Mouse (Mus musculus) liver, embryonic 12.5 days (tissue): ENCODE data around the gene Olfr539. TPM values are rescaled to one million over a fixed set of nuclear protein-coding genes. Genes with fewer than 3 reads are reported as not detected.
"Not testable (repeated sequence)": the region's sequence is repeated elsewhere in the genome, so short reads cannot be mapped to it uniquely, and the experiment has no call there.

ENCODE experiments used
- ATAC-seq: fragments of 200-750 bp; cut with Nextera tagmentation; 2 replicates; pipeline ENCODE4 v1.8.0; 2017; ENCODE audit warnings: moderate number of reproducible peaks, mild to moderate bottlenecking, moderate library complexity
- H3K27ac ChIP-seq: fragments of 300-500 bp; sonication (generic); 2 replicates; pipeline ENCODE4 v1.5.1; 2016; ENCODE audit warnings: mild to moderate bottlenecking
- H3K27me3 ChIP-seq: fragments of 300-500 bp; sonication (generic); replicated peaks from 2 replicates; pipeline ENCODE4 v1.6.1; 2016; ENCODE audit warnings: mild to moderate bottlenecking, moderate library complexity
- H3K36me3 ChIP-seq: fragments of 300-500 bp; sonication (generic); 2 replicates; pipeline ENCODE4 v1.6.1; 2016; ENCODE audit warnings: mild to moderate bottlenecking, moderate library complexity
- H3K4me1 ChIP-seq: fragments of 300-500 bp; sonication (generic); 2 replicates; pipeline ENCODE4 v1.6.1; 2016
- H3K4me2 ChIP-seq: fragments of 300-500 bp; sonication (generic); 2 replicates; pipeline ENCODE4 v1.6.1; 2016; ENCODE audit warnings: mild to moderate bottlenecking, moderate library complexity
- H3K4me3 ChIP-seq: fragments of 300-500 bp; sonication (generic); 2 replicates; pipeline ENCODE4 v1.5.1; 2016; ENCODE audit warnings: mild to moderate bottlenecking, moderate library complexity
- H3K9ac ChIP-seq: fragments of 300-500 bp; sonication (generic); 2 replicates; pipeline ENCODE4 v1.6.1; 2016; ENCODE audit warnings: mild to moderate bottlenecking, moderate library complexity
- H3K9me3 ChIP-seq: fragments of 300-500 bp; sonication (generic); replicated peaks from 2 replicates; pipeline ENCODE4 v1.6.1; 2016; ENCODE audit warnings: mild to moderate bottlenecking, moderate library complexity
- WGBS: fragments of 180-500 bp; shearing (Covaris S2); methylation state at CpG from one replicate; pipeline ENCODE4 v1.1.7; 2016; ENCODE audit not compliant: insufficient replicate concordance; 5-methylcytosine and 5-hydroxymethylcytosine counted together
- polyA plus RNA-seq: library from polyadenylated mRNA; unstranded; fragments of >200 nt; fragmentation: Nextera tagmentation; extraction: Ambion mirVana; gene quantifications from 2 replicates; pipeline ENCODE4 v1.2.1, GENCODE M21; 2016

Olfr539 gene
- polyA plus RNA-seq = not detected in 2 replicates

- 51% methylated on average over 4 of the region's 4 CpGs for WGBS
Observed at GRCm38 (mm10) chr7:140659630-140660029, at the start of gene Olfr539. Olfr539 (plus strand) TSS chr7:140659930.

DNA sequence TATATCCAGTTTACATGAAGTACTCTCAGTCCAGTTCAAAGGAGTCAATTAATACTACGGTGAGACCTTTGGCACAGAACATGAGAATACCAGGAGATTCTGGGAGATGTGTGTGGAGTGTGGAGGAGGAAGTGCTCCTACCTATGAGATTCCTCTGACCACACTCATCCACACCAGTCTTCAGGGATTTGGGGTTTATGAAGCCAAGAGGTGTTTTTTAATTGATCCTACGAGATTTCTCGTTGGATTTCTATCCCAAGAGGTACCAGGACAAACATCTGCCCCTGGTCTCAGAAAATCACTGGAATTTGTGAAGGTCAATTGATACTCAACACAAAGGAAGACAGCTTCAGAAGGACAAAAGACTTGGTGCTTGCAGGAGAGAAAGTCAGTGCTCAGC, 31.1 kb upstream of the Olfr539 start, which contains the start of gene Olfr61:
TSS of gene Olfr61 (plus strand) at position 301 of the 400 bp plus-strand sequence.
- not testable (repeated sequence) for H3K9ac ChIP-seq, H3K9me3 ChIP-seq, H3K4me1 ChIP-seq, H3K4me2 ChIP-seq, ATAC-seq, H3K36me3 ChIP-seq, H3K27me3 ChIP-seq, H3K4me3 ChIP-seq, H3K27ac ChIP-seq
- WGBS = 64% methylated on average over 3 of the region's 3 CpGs

More at GRCm38 (mm10) chr7:140659630-140660029, at the start of gene Olfr539:
- Histone ChIP-seq H3K4me1 (no peaks in the 10 kb centered on the region), H3K27me3 (no peaks in the 10 kb centered on the region), H3K36me3 (no peaks in the 10 kb centered on the region), H3K4me2 (no peak within 1 kb of the TSS), H3K4me3 (no peak within 1 kb of the TSS), H3K9ac (no peak within 1 kb of the TSS), H3K27ac (no peak within 1 kb of the TSS), H3K9me3 (no peaks in the 10 kb centered on the region)
- ATAC-seq = no peak

DNA sequence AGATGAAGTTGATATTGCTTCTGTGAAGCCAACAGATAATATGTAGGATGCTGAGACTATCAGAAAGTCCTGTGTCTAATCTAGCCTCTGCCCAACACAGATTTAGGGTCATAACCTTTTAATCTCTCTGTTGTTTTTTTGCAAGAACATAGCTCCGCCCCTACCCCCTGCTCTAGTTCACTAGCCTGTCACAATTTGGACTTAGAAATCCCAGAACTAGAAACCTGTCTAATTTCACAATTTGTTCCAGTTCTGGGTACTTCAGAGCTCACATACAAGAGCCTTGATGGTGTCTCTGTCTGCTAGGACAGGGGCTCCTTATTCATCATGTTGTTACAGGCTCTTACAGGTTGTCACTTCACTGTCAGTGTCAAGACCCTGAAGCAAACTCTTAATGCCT, 29.2 kb upstream of the Olfr539 start:
- WGBS = 47% methylated on average over 1 of the region's 1 CpGs
- no peaks in the 10 kb centered on the region for H3K4me1 ChIP-seq

DNA sequence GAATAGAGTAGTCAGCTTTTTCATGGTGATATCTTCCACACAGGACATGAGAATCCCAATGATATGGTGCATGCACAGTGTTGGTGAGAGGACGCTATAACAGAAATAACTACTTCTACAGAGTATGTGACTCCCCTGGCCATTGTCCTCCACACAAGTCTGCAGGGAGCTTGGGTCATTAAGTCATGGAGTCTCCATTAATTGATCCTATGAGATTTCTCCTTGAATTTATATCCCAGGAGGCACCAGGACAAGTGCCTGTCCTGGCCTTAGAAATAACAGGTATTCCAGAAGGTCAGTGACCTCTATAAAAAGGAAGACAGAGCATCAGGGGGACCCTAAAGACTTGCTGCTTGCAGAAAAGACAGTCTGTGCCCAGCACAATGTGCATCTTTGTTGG, 13.6 kb upstream of the Olfr539 start, which contains the start of gene Olfr53:
TSS of gene Olfr53 (plus strand) at position 301 of the 400 bp plus-strand sequence.
- Histone ChIP-seq H3K36me3 (no peaks in the 10 kb centered on the region), H3K9me3 (no peaks in the 10 kb centered on the region), H3K4me1 (no peaks in the 10 kb centered on the region), H3K4me3 (no peak within 1 kb of the TSS), H3K27ac (no peak within 1 kb of the TSS), H3K9ac (no peak within 1 kb of the TSS), H3K4me2 (no peak within 1 kb of the TSS), H3K27me3 (no peaks in the 10 kb centered on the region)
- WGBS = 66% methylated on average over 1 of the region's 1 CpGs
- ATAC-seq = no peak

More for the DNA sequence above, 29.2 kb upstream of the Olfr539 start:
- no peak overlapping the region for H3K9ac ChIP-seq
- H3K27ac ChIP-seq = no peak overlapping the region
- no peaks in the 10 kb centered on the region for H3K9me3 ChIP-seq
- H3K36me3 ChIP-seq = no peaks in the 10 kb centered on the region
- H3K27me3 ChIP-seq = no peaks in the 10 kb centered on the region
- ATAC-seq = no peak
- no peak overlapping the region for H3K4me3 ChIP-seq
- H3K4me2 ChIP-seq = no peak overlapping the region

DNA sequence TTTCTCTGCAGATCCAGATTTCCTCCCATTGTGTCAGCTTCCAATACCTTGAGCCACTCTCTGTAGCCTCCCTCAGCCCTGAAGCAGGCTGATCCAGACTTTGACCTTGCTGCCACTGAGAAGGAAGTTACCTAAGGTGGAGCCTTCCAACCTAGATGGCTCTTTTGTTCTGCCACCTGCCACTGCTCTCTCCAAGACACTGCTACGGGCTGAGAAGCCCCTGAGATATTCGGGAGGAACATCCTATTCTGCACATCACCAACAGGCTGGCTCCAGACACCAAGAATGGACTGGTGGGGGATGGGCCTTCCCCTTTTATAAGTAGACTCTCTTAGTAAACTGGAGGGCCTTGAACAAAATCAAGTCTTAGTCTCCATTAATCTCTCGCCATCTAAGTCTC, 11.0 kb downstream of the Olfr539 start:
- 60% methylated on average over 3 of the region's 3 CpGs for WGBS
- H3K4me2 ChIP-seq, H3K27ac ChIP-seq, H3K4me1 ChIP-seq, H3K9me3 ChIP-seq, H3K9ac ChIP-seq, H3K27me3 ChIP-seq, ATAC-seq, H3K4me3 ChIP-seq, H3K36me3 ChIP-seq: not testable (repeated sequence)

DNA sequence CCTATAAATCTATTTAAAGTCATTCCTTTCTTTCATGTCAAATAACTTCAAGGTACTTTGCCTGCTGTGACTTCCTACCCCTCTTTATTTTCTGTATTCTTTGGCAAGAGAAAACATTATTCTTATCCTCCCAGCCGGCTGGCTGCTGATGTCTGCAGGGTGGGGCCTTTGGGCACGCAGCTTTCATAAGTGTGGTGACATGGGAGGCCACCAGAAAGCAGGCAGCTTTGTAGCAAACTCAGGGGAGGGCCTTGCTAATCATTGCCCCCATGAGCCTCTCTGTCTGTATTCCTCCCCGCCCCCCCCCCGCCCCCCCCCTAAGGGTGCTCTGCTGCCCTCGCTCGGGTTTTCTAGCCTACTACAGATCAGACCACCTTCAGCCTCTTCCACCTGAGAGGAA, 16.1 kb downstream of the Olfr539 start:
- no peak overlapping the region for H3K4me3 ChIP-seq
- H3K9me3 ChIP-seq = no peaks in the 10 kb centered on the region; the same call in 1 of the 2 replicates
- ATAC-seq = no peak
- no peaks in the 10 kb centered on the region for H3K4me1 ChIP-seq
- WGBS = 6% methylated on average over 6 of the region's 6 CpGs
- H3K9ac ChIP-seq = no peak overlapping the region
- no peak overlapping the region for H3K27ac ChIP-seq
- no peaks in the 10 kb centered on the region for H3K27me3 ChIP-seq
- no peaks in the 10 kb centered on the region for H3K36me3 ChIP-seq
- no peak overlapping the region for H3K4me2 ChIP-seq

DNA sequence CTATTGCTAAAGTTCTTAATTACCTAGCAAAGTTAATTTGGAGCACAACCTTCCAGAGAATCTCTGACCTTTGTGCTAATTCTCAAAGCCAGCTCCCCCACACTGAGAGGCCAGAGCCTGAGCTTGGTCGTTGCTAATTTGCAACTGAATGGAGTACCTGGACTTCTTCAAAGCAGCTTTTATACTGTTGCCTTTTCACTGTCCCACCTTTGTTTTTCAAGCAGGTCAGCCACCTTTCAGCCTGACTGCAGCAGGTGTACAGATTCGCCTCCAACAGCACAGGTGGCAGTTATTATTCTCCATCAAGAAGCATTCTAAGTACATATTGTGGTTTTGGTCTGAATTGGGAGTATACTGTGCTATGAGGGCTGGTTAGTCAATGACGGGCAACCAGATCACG, 19.9 kb downstream of the Olfr539 start:
- not testable (repeated sequence) for H3K4me1 ChIP-seq, H3K27ac ChIP-seq, H3K27me3 ChIP-seq, H3K9me3 ChIP-seq, ATAC-seq, H3K36me3 ChIP-seq, H3K4me3 ChIP-seq, H3K4me2 ChIP-seq, H3K9ac ChIP-seq
- 49% methylated on average over 4 of the region's 4 CpGs for WGBS

- H3K27me3 ChIP-seq = no peaks in the 10 kb centered on the region
- 64% methylated on average over 1 of the region's 1 CpGs for WGBS
- H3K9ac ChIP-seq = no peak within 1 kb of the TSS
- no peaks in the 10 kb centered on the region; the same call in 1 of the 2 replicates for H3K9me3 ChIP-seq
- H3K4me3 ChIP-seq = no peak within 1 kb of the TSS
- H3K4me2 ChIP-seq = no peak within 1 kb of the TSS
- no peak within 1 kb of the TSS for H3K27ac ChIP-seq
- H3K4me1 ChIP-seq = no peaks in the 10 kb centered on the region
- no peaks in the 10 kb centered on the region for H3K36me3 ChIP-seq
- no peak for ATAC-seq
Observed at GRCm38 (mm10) chr7:140681651-140682050, 21.9 kb downstream of the Olfr539 start, which contains the start of gene Olfr45. Olfr45 (plus strand) TSS chr7:140681951.

DNA sequence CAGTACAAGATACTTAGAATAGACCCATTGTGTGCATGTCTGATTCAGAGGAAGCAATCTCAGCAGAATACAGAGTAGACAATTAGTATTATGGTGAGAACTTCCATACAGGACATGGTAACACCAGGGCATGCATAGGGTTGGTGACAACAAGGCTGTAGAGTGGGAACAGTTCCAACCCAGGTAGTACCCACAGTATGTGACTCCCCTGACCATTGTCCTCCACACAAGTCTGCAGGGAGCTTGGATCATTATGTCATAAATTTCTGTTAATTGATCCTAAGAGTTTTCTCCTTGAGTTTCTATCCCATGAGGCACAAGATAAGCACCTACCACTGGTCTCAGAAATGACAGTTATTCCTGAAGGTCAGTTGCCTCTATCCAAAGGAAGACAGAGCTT, 37.2 kb downstream of the Olfr539 start, which contains the start of gene Olfr541:
TSS of gene Olfr541 (plus strand) at position 301 of the 400 bp plus-strand sequence.
- H3K9ac ChIP-seq = no peak within 1 kb of the TSS
- H3K4me1 ChIP-seq = no peaks in the 10 kb centered on the region
- H3K27ac ChIP-seq = no peak within 1 kb of the TSS
- H3K9me3 ChIP-seq = no peaks in the 10 kb centered on the region
- no peak within 1 kb of the TSS for H3K4me3 ChIP-seq
- no peaks in the 10 kb centered on the region for H3K27me3 ChIP-seq
- H3K36me3 ChIP-seq = no peaks in the 10 kb centered on the region
- H3K4me2 ChIP-seq = no peak within 1 kb of the TSS
- ATAC-seq = no peak

GRCm38 (mm10) chr7:140706348-140706747, 46.6 kb downstream of the Olfr539 start:
- no peak for ATAC-seq
- Histone ChIP-seq H3K4me2 (no peak overlapping the region), H3K4me1 (no peaks in the 10 kb centered on the region), H3K27ac (no peak overlapping the region), H3K9ac (no peak overlapping the region), H3K36me3 (no peaks in the 10 kb centered on the region), H3K9me3 (no peaks in the 10 kb centered on the region), H3K27me3 (no peaks in the 10 kb centered on the region), H3K4me3 (no peak overlapping the region)
- 61% methylated on average over 2 of the region's 2 CpGs for WGBS

DNA sequence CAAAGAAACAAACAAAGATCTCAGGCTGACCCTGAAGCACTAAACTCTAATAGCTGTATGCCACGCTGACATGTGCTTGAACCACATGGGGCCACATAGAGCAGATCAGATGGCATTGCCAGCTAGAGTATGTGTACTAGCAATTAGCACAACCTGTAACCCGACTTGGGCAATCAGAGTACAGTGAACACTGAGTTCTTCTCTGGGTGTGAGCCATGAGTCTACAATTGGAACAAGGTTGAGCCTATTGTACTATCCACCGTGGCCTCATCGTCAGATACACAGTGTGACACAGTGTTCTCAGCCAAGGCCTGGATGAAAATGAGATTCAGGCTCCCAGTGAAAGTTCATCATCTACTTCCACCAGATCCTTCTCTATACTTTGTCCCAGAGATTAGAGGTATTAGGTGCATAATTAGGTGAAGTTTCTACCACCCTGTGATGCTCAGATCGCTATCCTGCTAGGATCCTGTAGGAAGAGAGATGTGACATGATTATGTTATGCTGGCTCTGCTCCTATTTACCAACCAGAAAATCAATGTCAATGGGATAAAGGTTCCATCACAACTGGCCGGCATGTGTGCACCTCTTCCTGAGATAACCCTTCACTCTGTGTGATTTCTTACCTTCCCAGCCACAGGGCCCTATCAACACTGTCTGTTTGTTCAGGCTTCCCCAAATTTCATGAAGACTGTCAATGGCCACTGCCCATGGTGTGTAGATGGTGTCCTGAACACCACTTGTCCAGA, 48.0 kb downstream of the Olfr539 start:
- Histone ChIP-seq H3K36me3 (no peaks in the 10 kb centered on the region), H3K4me2 (no peak overlapping the region), H3K9me3 (no peaks in the 10 kb centered on the region), H3K9ac (no peak overlapping the region), H3K27me3 (no peaks in the 10 kb centered on the region), H3K4me1 (no peaks in the 10 kb centered on the region), H3K4me3 (no peak overlapping the region), H3K27ac (no peak overlapping the region)
- no peak for ATAC-seq
- 58% methylated on average over 6 of the region's 6 CpGs for WGBS

- 54% methylated on average over 7 of the region's 7 CpGs for WGBS
Observed at GRCm38 (mm10) chr7:140717155-140718055, 57.7 kb downstream of the Olfr539 start.

More at GRCm38 (mm10) chr7:140717155-140718055, 57.7 kb downstream of the Olfr539 start:
- Histone ChIP-seq H3K9ac (no peak overlapping the region), H3K27me3 (no peaks in the 10 kb centered on the region), H3K27ac (no peak overlapping the region), H3K4me2 (no peak overlapping the region), H3K4me3 (no peak overlapping the region), H3K4me1 (no peaks in the 10 kb centered on the region), H3K36me3 (no peaks in the 10 kb centered on the region), H3K9me3 (no peaks in the 10 kb centered on the region)
- ATAC-seq = no peak
